Comparison of ENCODE assay signal across 1 mouse cellular context in the genomic region with DNA sequence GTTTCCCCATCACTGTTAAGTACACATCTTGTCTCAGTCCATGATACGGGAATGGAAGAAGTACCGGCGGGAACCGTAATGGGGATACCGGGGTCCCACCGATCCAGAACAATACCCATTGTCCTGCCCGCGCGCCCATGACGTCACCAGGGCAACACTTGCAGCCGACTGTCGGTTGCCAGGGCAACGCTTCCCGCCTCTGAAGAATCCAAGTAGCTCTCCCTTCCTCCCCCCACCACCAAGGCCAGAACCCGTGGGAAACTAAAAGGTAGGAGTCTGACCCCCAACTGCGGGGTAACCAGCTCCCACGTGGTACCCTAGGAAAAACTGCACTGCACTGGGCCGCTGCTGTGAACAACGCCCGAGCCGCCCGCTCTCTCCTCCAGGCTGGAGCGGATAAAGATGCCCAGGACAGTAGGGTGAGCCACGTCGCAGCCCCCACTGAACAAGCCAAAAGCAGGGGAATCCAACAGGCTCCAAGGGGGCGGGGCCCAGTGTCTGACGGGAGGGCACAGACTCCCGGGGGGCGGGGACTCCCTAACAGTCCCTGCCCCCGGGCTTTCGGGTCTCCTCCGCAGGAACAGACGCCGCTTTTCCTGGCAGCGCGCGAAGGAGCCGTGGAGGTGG.
TF ChIP-seq lines count a peak whose summit lies in the region.

No protein-coding gene starts in this region.

TF ChIP-seq in C2C12, 6 proteins besides CTCF, POLR2A, EP300 and RAD21:
- no peak for TF ChIP-seq MYOG (IDR thresholded peaks at IDR 0.05; ENCODE audit: control insufficient read depth, extremely low read depth, insufficient read length)
- no peak for TF ChIP-seq CEBPB (IDR thresholded peaks at IDR 0.05; ENCODE audit: low read depth)
- no peak for TF ChIP-seq FOSL1 (IDR thresholded peaks at IDR 0.05; ENCODE audit: insufficient read depth, low read length, poor library complexity, severe bottlenecking)
- TF ChIP-seq USF1 (IDR thresholded peaks at IDR 0.05; ENCODE audit: low read depth) = no peak
- no peak for TF ChIP-seq MYOD1 (IDR thresholded peaks at IDR 0.05; ENCODE audit: control insufficient read depth, insufficient read length, low read depth)
- no peak for TF ChIP-seq MAX (IDR thresholded peaks at IDR 0.05)
